Mouse (Mus musculus) ES-Bruce4 (cell line): Measurements from ENCODE around the gene Pcnt.

Experiments
- CTCF ChIP-seq: IDR thresholded peaks from one replicate; pipeline ENCODE4 v1.8.1; 2011; ENCODE audit warnings: low read depth, low read length
- EP300 ChIP-seq: IDR thresholded peaks from 2 replicates; pipeline ENCODE4 v1.6.1; 2011; ENCODE audit warnings: low read depth, low read length; ENCODE audit not compliant: insufficient read depth
- POLR2A ChIP-seq: IDR thresholded peaks from one replicate; pipeline ENCODE4 v1.8.1; 2011; ENCODE audit warnings: low read length; ENCODE audit not compliant: insufficient read depth

DNA sequence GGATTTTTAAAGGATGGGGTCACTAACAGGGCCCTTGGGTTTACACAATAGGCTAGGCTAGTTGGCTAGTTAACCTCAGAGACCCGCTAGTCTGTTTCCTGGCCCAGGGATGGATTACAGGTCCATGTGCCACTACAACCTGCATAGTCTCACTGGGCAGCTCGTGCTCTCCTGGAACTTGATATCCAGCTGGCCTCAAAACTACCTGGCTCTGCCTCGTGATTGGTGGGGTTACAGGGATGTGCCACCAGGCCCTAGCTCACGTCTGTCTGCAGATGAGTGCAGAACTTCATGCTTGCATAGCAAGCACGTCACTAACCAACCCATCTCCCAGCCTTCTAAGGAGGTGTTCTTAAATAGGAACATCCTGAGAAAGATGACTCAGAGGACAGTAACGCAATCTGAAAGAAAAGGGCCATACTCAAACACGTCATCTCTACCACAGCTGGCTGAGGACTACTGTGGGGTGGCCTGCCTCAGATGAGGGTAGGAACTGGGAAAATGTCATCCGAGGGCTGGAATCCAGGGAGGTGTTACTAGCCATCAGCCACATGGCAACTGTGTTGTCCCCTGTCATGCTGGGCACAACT lies 85.2 kb downstream of the Pcnt start:
- TF ChIP-seq CTCF (no peak), POLR2A (no peak), EP300 (no peak)
